Mouse (Mus musculus) myocyte (in vitro differentiated cells): Measurements from ENCODE around the gene Bach2. TPM values are rescaled to one million over a fixed set of nuclear protein-coding genes. Genes with fewer than 3 reads are reported as not detected.

Experiments
- H3K27me3 ChIP-seq: one replicate; pipeline ENCODE4 v1.6.1; 2011; ENCODE audit not compliant: control insufficient read depth, insufficient read depth, insufficient read length
- H3K36me3 ChIP-seq: one replicate; pipeline ENCODE4 v1.6.1; 2011; ENCODE audit not compliant: control insufficient read depth, insufficient read depth
- H3K4me2 ChIP-seq: one replicate; pipeline ENCODE4 v1.6.1; 2011; ENCODE audit warnings: low read depth, control low read depth
- H3K4me3 ChIP-seq: one replicate; pipeline ENCODE4 v1.5.1; 2011; ENCODE audit warnings: mild to moderate bottlenecking, control low read depth, moderate library complexity
- H3K79me2 ChIP-seq: one replicate; pipeline ENCODE4 v1.6.1; 2011; ENCODE audit not compliant: control insufficient read depth, insufficient read depth
- H3ac ChIP-seq: one replicate; pipeline ENCODE4 v1.6.1; 2011; ENCODE audit not compliant: control insufficient read depth, insufficient read length
- CEBPB ChIP-seq: IDR thresholded peaks from 2 replicates; pipeline ENCODE4 v1.6.1; 2011; ENCODE audit warnings: mild to moderate bottlenecking, moderate library complexity; ENCODE audit not compliant: poor library complexity, insufficient read depth, severe bottlenecking
- E2F4 ChIP-seq: IDR thresholded peaks from one replicate; pipeline ENCODE4 v1.6.1; 2011; ENCODE audit warnings: mild to moderate bottlenecking, control low read depth, moderate library complexity; ENCODE audit not compliant: insufficient read depth
- MAX ChIP-seq: IDR thresholded peaks from one replicate; pipeline ENCODE4 v1.6.1; 2011; ENCODE audit warnings: low read depth, mild to moderate bottlenecking, control low read depth
- MYOD1 ChIP-seq, 3 experiments: IDR thresholded peaks; one replicate each; pipeline ENCODE4 v1.6.1; 2011; ENCODE audit warnings: control low read depth in 2 of 3, low read depth in 2 of 3, mild to moderate bottlenecking in 2 of 3, moderate library complexity in 1 of 3; ENCODE audit not compliant: insufficient read length in 2 of 3, control insufficient read depth in 1 of 3
- MYOG ChIP-seq, 3 experiments: IDR thresholded peaks; one replicate each; pipeline ENCODE4 v1.6.1; 2011; ENCODE audit warnings: control low read depth in 2 of 3, low read depth in 2 of 3, mild to moderate bottlenecking in 2 of 3; ENCODE audit not compliant: insufficient read length in 2 of 3, control insufficient read depth in 1 of 3, insufficient read depth in 1 of 3
- POLR2A ChIP-seq: IDR thresholded peaks from one replicate; pipeline ENCODE4 v1.6.1; 2011; ENCODE audit warnings: low read depth, mild to moderate bottlenecking, control low read depth, moderate library complexity; ENCODE audit not compliant: insufficient read length
- POLR2AphosphoS2 ChIP-seq: IDR thresholded peaks from one replicate; pipeline ENCODE4 v1.6.1; 2011; ENCODE audit warnings: low read depth, control low read depth; ENCODE audit not compliant: insufficient read length
- REST ChIP-seq: IDR thresholded peaks from one replicate; pipeline ENCODE4 v1.6.1; 2011; ENCODE audit warnings: mild to moderate bottlenecking, control low read depth, moderate library complexity; ENCODE audit not compliant: insufficient read depth, insufficient read length
- SRF ChIP-seq: IDR thresholded peaks from one replicate; pipeline ENCODE4 v1.6.1; 2011; ENCODE audit warnings: low read depth; ENCODE audit not compliant: control insufficient read depth, insufficient read length
- TCF12 ChIP-seq: IDR thresholded peaks from one replicate; pipeline ENCODE4 v1.6.1; 2011; ENCODE audit warnings: mild to moderate bottlenecking, control low read depth; ENCODE audit not compliant: poor library complexity, insufficient read depth, severe bottlenecking
- TCF3 ChIP-seq: IDR thresholded peaks from one replicate; pipeline ENCODE4 v1.6.1; 2011; ENCODE audit warnings: low read depth, control low read depth; ENCODE audit not compliant: insufficient read length
- USF1 ChIP-seq: IDR thresholded peaks from one replicate; pipeline ENCODE4 v1.6.1; 2011; ENCODE audit warnings: low read depth, mild to moderate bottlenecking, control low read depth, moderate library complexity
- polyA plus RNA-seq: library from polyadenylated mRNA; unstranded; fragments of >200 nt; fragmentation: generic; extraction: Trizol; gene quantifications from one replicate; pipeline ENCODE4 v1.2.1, GENCODE M21; 2012; ENCODE audit warnings: missing spikeins

Gene Bach2
- polyA plus RNA-seq, 1 experiment, result 0.29 TPM

- TF ChIP-seq MAX, result no peak
- TF ChIP-seq POLR2AphosphoS2, result no peak
- TF ChIP-seq CEBPB, result no peak
- no peak for TF ChIP-seq MYOD1 (IDR thresholded peaks at IDR 0.05; ENCODE audit: control insufficient read depth in 1 of 3, insufficient read length in 2 of 3, low read depth in 2 of 3)
- no peak for TF ChIP-seq REST
- no peak for TF ChIP-seq TCF12
- TF ChIP-seq POLR2A, result no peak
- no peak for TF ChIP-seq MYOG (IDR thresholded peaks at IDR 0.05; ENCODE audit: control insufficient read depth in 1 of 3, insufficient read depth in 1 of 3, insufficient read length in 2 of 3, low read depth in 2 of 3)
- no peak for TF ChIP-seq USF1
- TF ChIP-seq E2F4, result no peak
- TF ChIP-seq TCF3, result no peak
- no peak for TF ChIP-seq SRF
- no peaks in the 10 kb centered on the region for H3K36me3 ChIP-seq
- no peaks in the 10 kb centered on the region for H3K27me3 ChIP-seq
- H3K79me2 ChIP-seq, result no peaks in the 10 kb centered on the region
- no peak overlapping the region for H3K4me2 ChIP-seq
- no peak overlapping the region for H3K4me3 ChIP-seq
- H3ac ChIP-seq, result no peak overlapping the region
These were observed 93.4 kb downstream of the Bach2 start for GRCm38 (mm10) chr4:32332028-32332427.

- H3K4me3 ChIP-seq, result no peak overlapping the region
- no peaks in the 10 kb centered on the region for H3K27me3 ChIP-seq
- H3K36me3 ChIP-seq, result no peaks in the 10 kb centered on the region
- TF ChIP-seq MAX, result no peak
- no peak for TF ChIP-seq USF1
- no peak for TF ChIP-seq MYOG (IDR thresholded peaks at IDR 0.05; ENCODE audit: control insufficient read depth in 1 of 3, insufficient read depth in 1 of 3, insufficient read length in 2 of 3, low read depth in 2 of 3)
- TF ChIP-seq REST, result no peak
- no peak for TF ChIP-seq MYOD1 (IDR thresholded peaks at IDR 0.05; ENCODE audit: control insufficient read depth in 1 of 3, insufficient read length in 2 of 3, low read depth in 2 of 3)
- H3K79me2 ChIP-seq, result no peaks in the 10 kb centered on the region
- no peak overlapping the region for H3ac ChIP-seq
- H3K4me2 ChIP-seq, result no peak overlapping the region
These were observed 95.5 kb downstream of the Bach2 start for GRCm38 (mm10) chr4:32334131-32334530.

GRCm38 (mm10) chr4:32334765-32335164 is 96.2 kb downstream of the Bach2 start:
- Histone ChIP-seq H3K79me2 (no peaks in the 10 kb centered on the region), H3K4me2 (no peak overlapping the region), H3K4me3 (no peak overlapping the region), H3K36me3 (no peaks in the 10 kb centered on the region), H3ac (no peak overlapping the region), H3K27me3 (no peaks in the 10 kb centered on the region)
- TF ChIP-seq SRF (no peak), MYOG (IDR thresholded peaks at IDR 0.05; ENCODE audit: control insufficient read depth in 1 of 3, insufficient read depth in 1 of 3, insufficient read length in 2 of 3, low read depth in 2 of 3) (no peak), E2F4 (no peak), MAX (no peak), POLR2AphosphoS2 (no peak), MYOD1 (IDR thresholded peaks at IDR 0.05; ENCODE audit: control insufficient read depth in 1 of 3, insufficient read length in 2 of 3, low read depth in 2 of 3) (no peak), POLR2A (no peak), REST (no peak), TCF3 (no peak), USF1 (no peak), TCF12 (no peak), CEBPB (no peak)

DNA sequence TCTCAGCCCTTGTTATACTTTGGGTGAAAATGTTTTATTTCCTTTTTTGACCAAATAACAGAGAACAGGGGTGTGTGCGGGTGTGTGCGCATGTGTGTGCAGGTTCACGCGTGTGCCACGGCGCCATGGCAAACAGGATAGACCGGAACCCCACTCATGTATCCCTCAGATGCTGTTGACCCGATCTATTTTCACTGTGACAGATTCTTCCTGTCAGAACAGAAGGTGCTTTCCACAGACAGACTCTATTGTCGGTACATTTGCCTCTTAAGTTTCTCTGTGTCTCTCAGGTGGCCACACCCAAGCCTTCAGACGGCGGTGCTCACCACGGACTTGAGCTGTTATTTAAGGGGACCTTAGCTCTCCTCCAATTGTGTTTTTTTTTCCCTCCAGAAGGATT is 97.1 kb downstream of the Bach2 start:
- Histone ChIP-seq H3K27me3 (no peaks in the 10 kb centered on the region), H3ac (no peak overlapping the region), H3K4me3 (no peak overlapping the region), H3K4me2 (no peak overlapping the region), H3K79me2 (no peaks in the 10 kb centered on the region), H3K36me3 (no peaks in the 10 kb centered on the region)
- TF ChIP-seq USF1 (no peak), POLR2A (no peak), MYOD1 (IDR thresholded peaks at IDR 0.05; ENCODE audit: control insufficient read depth in 1 of 3, insufficient read length in 2 of 3, low read depth in 2 of 3) (no peak), TCF12 (no peak), REST (no peak), SRF (no peak), MAX (no peak), TCF3 (no peak), E2F4 (no peak), MYOG (IDR thresholded peaks at IDR 0.05; ENCODE audit: control insufficient read depth in 1 of 3, insufficient read depth in 1 of 3, insufficient read length in 2 of 3, low read depth in 2 of 3) (no peak)

DNA sequence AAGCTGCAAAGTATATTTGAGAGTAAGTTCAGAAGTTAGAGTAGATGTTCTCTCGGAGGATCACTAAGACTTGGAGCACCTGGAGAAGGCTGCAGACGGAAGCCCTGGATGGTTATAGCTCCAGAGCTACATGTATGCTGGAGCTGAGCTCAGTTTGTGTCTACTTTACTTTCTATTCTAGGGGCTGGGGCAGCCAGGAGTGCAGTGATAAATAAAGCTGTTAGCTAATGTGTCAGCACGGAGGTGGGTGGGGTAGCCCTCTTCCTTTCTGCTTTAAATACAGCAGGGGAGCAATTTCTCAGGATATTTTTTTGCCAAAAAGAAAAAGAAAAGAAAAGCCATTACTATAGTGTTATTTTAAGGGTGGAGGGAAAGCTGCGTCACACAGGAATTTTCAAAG is 98.0 kb downstream of the Bach2 start:
- no peaks in the 10 kb centered on the region for H3K27me3 ChIP-seq
- no peaks in the 10 kb centered on the region for H3K36me3 ChIP-seq
- H3K4me2 ChIP-seq, result no peak overlapping the region
- H3ac ChIP-seq, result no peak overlapping the region
- H3K79me2 ChIP-seq, result no peaks in the 10 kb centered on the region
- H3K4me3 ChIP-seq, result no peak overlapping the region
- TF ChIP-seq MAX (no peak), TCF3 (no peak), REST (no peak), TCF12 (no peak), POLR2A (no peak), E2F4 (no peak)
